Mouse (Mus musculus): ENCODE measurements around the gene Tyw3. TPM values are rescaled to one million over a fixed set of nuclear protein-coding genes. Genes with fewer than 3 reads are reported as not detected.

Gene Tyw3
- polyA plus RNA-seq, 1 experiment from 2014 or later = 7.9 TPM

DNA sequence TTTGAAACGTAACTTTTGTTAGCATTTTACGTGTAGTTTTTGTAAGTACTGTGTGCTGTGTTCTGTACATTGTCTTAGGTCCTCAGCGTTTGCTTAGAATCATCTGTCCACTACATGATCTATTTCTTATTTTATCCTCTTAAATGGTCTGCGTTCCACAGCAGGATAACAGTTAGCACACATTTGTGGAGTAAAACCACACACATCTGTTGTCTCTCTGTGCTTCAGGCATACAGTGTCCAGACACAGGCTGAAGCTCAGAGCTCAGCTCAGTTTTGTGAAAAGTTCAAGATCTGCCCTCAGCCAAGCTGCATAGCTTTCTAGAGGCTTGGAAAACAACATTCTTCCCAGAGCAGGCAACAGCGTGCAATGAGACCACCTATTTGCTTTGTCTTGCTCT lies 60.8 kb downstream of the Tyw3 start:
- DNase-seq (ENCODE audit: low read depth, low spot score) (no peak), ATAC-seq (no peak)
- H3K27me3 ChIP-seq = peaks cover 35% of the 10 kb centered on the region
- in situ Hi-C loops (cut with MboI; ENCODE audit: low pct_unique_long_range_greater_than_20kb) = no loop called here
- CTCF ChIA-PET = interaction anchor here (0.8 to 1.9 kb wide), 2 partner anchors 10 to 12 kb away, joined by 4 read pairs; no protein-coding TSS in a partner anchor
- TF ChIP-seq CTCF (IDR thresholded peaks at IDR 0.05) = no peak
- POLR2A ChIA-PET = no interaction called here

DNA sequence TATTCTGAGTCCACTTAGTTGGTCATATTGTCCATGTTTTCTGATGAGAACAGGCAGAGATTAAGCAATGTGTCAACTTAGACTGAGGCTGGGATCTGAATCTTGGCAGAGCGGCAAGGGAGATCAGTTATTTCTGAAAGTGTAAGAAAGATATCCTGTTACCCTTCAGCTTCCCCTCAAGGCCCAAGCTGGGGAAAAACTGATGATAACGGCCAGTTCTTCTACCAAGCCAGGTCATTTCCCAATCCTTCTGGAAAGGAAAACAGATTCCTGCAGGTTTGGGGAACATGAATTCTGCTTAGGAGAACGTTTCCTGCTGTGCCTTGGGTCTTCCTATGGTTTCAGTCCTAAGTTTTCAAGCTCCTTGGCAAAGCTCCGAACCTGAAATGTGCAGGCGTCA lies 63.7 kb downstream of the Tyw3 start:
- ChIA-PET CTCF (interaction anchor here (0.9 to 1.2 kb wide), 2 partner anchors 11 to 37 kb away, joined by 3 to 4 read pairs; no protein-coding TSS in a partner anchor), POLR2A (no interaction called here)
- ATAC-seq (no peak), DNase-seq (ENCODE audit: low read depth, low spot score) (no peak)
- in situ Hi-C loops (cut with MboI; ENCODE audit: low pct_unique_long_range_greater_than_20kb) = no loop called here
- H3K27me3 ChIP-seq = peaks cover 29% of the 10 kb centered on the region
- no peak for TF ChIP-seq CTCF (IDR thresholded peaks at IDR 0.05)

DNA sequence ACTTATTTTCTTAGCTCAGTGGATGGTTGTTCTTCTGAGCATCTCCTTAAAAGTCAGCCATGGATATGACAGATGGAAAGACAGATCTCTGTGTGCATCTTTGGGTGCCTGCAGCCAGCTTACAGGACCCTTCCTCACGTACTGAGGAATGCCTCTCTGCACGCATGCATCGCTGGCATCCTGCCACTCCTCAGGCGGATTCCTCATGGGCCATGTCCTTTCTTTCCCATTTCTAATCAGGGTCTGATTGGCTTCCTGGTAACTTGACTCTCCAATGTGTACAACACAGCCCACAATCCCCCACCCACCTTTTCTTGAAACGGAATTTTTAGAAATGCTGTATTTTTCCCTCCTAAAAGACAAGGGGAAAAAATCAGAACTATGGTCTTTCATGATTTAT lies 67.9 kb downstream of the Tyw3 start:
- TF ChIP-seq CTCF (IDR thresholded peaks at IDR 0.05) = no peak
- CTCF ChIA-PET = no interaction called here
- POLR2A ChIA-PET = no interaction called here
- in situ Hi-C loops (cut with MboI; ENCODE audit: low pct_unique_long_range_greater_than_20kb) = no loop called here
- ATAC-seq (no peak), DNase-seq (ENCODE audit: low read depth, low spot score) (no peak)
- peaks cover 26% of the 10 kb centered on the region for H3K27me3 ChIP-seq

DNA sequence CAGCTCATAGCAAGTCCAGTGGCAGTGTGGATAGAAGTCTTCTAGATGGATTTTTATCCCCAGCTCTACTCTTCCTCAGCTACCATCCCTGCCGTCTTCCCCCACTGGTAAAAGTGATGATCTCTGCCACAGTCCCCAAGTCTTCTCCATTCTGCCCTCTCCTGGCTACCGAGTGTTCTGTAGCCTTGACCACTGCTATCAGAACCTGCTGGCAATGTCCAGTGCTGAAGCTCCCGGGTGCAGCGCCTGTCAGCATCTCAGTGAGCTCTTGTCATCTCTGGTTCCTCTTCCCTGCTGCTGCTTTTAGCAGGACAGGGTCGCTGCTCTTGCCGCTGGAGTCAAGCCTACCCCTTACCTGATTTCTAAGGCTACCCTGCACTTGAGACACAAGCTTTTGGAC lies 70.3 kb downstream of the Tyw3 start:
- no peak for ATAC-seq
- ChIA-PET POLR2A (no interaction called here), CTCF (interaction anchor here (1.1 to 1.6 kb wide), 4 partner anchors 9 to 51 kb away, joined by 3 to 4 read pairs (median 4); no protein-coding TSS in a partner anchor)
- TF ChIP-seq CTCF (IDR thresholded peaks at IDR 0.05) = no peak
- DNase-seq (ENCODE audit: low read depth, low spot score) = no peak
- H3K27me3 ChIP-seq = peaks cover 18% of the 10 kb centered on the region
- in situ Hi-C loops (cut with MboI; ENCODE audit: low pct_unique_long_range_greater_than_20kb) = no loop called here

Other genes starting within 250 kb of the Tyw3 start
- 116 TPM for gene Cryz, start 393 bp downstream of the Tyw3 start, polyA plus RNA-seq (2021)
- 0.04 TPM for gene Erich3, start 66.8 kb upstream of the Tyw3 start, polyA plus RNA-seq (2021)